Mouse (Mus musculus) embryo, embryonic 11.5 days (tissue): ENCODE data around the gene Insl6.

Source experiments
- DNase-seq: peaks from one replicate; pipeline ENCODE4 v3.0.0-alpha.2; 2012; ENCODE audit warnings: low read depth, low spot score

Gene Insl6

DNA sequence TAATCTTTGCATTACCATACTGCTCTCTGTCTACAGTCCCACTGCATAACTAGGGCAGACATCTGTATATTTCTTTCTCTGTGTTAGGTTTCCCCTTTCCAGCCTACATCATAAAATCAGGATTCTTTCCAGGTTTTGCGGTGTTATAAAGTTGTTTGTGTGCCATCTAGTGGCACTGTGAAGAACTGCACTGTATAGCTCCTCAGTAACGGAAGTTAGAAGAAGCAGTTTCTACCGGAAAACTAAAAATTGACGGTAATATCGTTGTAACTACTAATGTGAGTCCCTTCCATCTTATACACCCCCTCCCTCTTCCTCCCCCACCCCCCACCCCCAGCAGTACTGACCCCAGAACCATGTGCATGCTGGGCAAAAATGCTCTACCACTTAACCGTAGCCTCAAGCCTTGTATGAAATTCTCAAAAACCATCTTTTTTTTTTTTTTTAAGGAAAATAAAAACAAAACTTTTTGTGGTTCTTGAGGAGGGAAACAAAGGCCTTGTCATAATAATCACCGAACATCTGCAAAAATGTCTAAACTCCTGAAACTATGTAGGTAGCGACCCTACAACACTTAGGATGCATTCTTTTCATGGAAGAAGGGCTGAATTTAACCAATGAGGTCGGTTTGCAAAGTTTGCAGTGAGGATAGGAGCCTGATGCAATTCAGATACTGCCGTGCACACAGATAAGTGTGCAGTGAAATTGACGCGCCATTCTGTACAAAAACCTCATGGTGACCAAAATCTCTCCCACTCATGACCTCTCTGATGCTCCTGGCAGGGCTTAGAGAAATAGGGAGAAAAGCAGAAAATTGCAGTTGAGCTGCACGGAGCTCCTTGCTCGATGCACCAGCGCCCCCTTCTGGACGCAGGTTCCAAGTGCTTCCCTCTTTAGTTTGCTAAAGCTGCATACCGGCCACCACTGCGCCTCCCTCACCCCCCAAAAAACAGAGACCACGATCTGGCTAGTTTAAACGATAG, 30.0 kb upstream of the Insl6 start:
- DNase-seq = peak; percentile 83

GRCm38 (mm10) chr19:29350991-29351390, 25.8 kb upstream of the Insl6 start:
- DNase-seq = no peak

DNA sequence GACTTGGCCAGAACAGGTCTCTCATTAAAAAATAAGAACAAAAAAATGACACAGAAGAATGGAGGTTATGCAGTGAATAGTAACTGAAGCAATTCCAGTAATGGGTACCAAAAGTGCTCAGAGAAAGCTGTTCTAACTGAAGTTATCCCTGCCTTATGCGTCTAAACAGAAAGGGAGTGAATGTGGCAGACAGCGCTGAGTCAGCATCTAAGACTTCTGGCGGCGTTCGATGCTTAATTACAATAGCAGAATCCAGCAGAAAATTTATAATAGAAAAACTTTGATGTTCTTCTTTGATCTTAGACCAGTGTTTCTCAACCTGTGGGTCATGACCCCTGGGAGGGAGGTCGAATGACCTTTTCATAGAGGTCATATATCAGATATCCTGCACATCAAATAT, 20.5 kb upstream of the Insl6 start:
- no peak for DNase-seq

- no peak for DNase-seq
These were observed 19.7 kb upstream of the Insl6 start for GRCm38 (mm10) chr19:29344868-29345267.

DNA sequence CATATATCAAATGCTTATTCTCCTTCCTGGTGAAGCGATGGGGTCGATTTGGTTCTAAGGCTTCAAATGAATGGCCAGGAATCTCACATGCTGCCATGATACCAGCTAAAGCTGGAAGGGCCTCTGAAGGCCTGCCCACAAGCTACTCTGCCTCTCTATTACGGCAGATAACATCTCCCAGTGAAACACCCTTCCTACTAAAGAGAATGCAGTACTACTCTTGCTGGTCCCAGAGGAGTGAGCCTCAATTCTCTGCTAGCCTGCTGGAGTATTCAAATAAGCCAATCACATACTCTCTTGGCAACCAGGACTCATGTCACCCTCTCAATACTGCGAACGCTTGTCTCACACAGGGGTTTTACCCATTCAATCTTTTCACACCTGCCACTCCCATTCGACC, 17.1 kb upstream of the Insl6 start:
- no peak for DNase-seq

DNA sequence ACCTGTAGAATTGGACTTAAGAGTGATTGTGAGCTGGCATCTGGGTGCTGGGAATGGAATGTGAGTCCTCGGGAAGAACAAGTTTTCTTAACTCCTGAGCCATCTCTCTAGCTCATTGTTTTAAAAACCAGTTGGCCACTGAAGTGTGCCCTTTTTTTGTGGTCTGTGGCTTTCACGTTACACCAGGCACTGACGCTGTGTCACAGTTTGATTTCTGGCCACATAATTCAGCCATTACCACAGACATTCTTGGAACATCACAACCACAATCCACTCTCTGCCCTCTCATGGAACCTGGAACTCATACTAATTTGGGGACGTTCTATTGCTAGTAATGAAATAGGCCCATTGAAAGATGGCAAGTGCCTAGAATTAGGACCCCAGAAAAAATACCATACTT, 15.9 kb upstream of the Insl6 start:
- no peak for DNase-seq

DNA sequence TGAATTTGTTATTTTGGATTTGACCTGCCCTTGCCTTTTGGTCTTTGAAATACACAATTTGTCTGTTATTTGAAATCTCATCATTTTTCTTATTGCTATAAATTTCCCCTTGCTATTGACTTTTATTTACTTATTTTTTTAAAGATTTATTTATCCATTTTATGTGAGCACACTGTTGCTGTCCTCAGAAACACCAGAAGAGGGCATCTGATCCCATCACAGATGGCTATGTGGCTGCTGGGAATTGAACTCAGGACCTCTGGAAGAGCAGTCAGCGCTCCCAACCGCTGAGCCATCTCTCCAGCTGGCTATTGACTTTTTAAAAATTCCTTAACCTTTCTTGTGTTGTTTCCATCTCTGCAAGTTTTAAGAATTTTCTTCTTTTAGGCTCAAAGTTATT, 11.5 kb upstream of the Insl6 start:
- DNase-seq = no peak

DNA sequence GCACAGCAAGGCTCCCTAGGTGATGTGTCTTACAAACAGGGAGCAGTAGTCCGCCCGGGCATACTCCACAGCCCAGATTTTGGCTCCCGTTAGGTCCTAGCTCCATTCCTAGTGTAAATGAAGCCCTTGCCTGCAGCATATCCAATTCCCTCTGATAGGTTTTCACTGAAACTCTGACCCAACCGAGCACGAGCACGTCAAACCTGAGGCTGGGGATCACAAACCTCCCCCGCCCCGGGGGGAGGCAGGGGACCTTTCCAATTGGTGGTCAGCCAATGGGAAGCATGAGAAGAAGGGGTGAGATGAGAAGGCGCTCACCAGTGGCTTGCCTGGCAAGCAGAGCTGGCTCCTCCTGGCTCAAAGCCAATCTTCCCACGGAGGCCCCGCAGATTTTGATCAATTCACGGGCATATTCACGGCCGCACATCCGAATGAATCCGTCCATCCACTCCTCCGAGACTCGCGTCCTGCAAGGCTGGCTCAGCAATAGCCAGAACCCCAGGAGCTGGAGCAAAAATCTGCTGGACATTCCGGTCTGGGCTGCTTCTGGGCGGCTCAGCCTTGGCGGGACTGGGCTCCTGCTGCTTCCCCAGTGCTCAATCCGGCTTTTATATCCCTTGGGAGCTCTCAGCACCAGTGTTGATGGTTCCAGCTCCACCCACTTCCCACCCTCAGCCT, 9.1 kb upstream of the Insl6 start, which contains the start of gene Rln1:
Gene Rln1, minus strand, starts transcription at position 603 of the 678 bp plus-strand sequence.
- DNase-seq = peak; percentile 36

DNA sequence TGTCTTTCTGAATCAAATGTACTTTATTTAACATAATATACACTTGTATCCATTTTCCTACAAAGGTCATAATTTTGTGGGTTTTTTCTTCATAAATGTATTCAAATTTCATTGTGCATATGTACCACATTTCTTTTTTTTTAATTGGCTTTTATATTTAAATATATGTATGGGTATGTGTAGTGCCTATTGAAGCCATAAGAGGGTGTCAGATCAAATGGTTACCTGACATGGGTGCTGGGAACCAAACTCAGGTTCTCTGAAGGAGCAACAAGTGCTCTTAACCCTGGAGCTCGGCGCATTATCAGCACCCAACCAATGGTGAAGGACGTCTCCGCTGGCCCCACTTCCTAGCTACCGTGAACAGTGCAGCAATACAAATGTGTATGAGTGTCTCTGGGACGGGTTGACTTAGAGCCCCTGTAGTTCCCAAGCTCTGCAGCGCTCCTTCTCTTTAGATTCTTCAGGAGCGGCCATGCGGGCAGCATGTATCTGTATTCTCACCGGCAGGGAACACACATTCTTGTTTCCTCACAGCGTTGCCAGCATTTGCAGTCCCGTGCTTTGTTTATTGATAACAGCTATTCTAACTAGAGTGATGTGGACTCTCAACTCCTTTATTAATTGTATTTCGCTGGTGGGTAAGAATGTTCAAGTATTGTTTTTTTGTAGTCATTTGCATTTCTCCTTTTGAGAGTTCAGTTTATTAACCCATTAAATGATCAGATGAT, 1.8 kb upstream of the Insl6 start:
- no peak for DNase-seq

GRCm38 (mm10) chr19:29326396-29326795, 1.2 kb upstream of the Insl6 start:
- DNase-seq = no peak

DNA sequence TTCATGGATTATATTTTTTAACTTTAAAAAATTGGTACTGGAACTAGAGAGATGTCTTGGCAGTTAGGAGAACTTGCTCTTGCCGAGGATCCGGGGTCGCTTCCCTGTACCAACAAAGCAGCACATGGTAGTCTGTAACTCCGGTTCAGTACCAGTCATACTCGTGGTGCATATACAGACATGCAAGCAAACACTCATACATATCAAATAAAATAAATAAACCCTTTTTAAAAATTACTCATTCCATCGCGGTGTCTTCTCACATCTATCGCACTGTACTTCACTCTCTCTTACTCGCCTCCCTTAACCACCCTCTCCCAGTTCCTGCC, 660 bp upstream of the Insl6 start:
- no peak for DNase-seq

DNA sequence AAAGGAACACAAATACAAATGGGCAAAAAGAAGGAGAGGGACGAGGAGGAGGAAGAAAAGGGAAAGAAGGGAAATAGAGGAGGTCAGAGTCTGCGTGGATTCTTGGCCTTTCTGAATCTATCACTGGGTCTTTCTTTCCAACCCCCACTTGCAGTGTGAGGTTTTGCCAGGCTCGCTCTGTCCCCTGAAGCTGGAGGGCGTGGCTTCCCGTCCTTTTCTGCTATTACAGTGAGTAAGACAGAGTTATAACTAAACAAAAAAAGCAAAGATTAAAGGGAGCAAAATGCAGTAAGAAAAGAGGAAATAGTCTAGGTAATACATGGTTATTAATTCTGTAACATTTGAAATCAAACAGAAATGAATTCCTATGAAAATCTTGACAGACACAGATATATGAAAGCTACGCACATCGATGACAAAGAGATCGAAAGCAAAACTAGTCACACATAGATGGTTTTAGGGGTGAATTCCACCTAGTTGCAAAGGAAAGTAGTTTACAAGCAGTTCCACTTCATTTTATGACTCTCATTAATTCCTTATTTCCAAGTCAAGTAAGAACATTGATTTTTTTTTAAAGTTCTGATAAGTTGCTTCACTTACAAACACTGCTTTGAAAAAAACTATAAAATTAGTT, 1.6 kb downstream of the Insl6 start:
- no peak for DNase-seq

DNA sequence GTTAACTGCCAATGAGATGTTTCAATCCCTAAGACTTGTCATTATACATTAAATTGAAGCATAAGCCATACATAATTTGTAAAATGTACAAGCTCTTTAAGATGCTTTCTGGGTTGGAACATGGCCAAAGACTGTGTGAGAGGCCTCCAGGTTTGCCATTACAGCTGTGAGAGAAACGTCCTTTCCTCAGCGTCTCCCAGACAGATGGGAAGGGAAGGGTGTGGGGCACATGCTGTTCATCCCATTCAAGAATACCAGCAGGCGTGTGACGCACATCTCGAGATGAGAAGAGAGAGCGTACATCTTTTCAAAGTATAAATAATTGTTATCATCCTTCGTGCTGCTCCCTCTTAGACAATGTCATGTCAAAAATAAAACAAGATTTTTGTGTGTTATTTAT, 12.5 kb downstream of the Insl6 start:
- no peak for DNase-seq

GRCm38 (mm10) chr19:29311791-29312190, 13.4 kb downstream of the Insl6 start:
- no peak for DNase-seq

DNA sequence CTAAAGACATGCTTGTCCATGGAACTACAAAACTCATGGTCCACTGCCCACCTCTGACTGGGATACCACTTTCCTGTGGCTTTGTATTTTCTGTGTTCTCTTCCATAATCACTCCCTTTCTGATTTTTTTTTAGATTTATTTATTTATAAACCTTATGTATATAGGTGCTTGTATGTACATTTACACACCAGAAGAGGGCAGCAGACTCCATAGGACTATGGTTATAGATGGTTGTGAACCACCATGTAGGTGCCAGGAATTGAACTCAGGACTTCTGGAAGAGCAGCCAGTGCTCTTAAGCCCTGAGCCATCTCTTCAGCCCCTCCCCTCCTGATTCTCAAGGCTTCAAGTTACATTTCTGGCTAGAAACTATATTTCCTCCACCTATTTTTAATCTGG, 16.3 kb downstream of the Insl6 start:
- no peak for DNase-seq

DNA sequence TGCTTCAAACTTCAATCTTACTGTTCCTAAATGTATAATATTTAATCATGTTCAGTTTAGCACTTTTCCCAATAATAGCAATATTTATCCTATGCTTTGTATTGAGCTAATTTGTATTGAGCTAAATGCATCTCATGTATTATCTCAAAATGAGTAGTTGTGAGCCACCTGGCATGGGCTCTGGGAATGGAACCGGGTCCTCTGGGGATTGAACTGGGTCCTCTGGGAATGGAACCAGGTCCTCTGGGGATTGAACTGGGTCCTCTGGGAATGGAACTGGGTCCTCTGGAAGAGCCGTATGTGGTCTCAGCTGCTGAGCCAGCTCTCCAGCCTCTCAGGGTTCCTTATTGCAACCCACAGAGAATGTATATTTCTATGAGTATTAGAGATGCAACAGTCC, 23.0 kb downstream of the Insl6 start:
- DNase-seq = no peak

- no peak for DNase-seq
These were observed 24.2 kb downstream of the Insl6 start for GRCm38 (mm10) chr19:29300919-29301318.

DNA sequence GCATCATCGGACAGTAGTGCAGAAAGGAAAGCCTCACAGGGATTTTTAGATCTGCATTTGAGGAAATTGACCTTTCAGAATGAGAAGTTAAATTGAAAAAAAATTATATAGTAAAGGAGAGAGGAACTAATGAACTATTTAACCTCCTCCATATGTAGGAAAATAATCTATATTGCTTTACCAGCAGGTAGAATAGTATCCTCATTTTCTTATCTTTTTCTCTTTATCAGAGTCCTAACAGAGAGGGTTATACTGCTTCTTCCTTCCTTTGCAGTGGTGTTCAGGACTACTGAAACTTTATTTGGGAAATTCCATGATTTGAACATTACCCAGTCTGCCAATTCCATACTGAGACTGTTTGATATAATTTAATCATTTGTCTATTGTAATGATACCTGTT, 27.8 kb downstream of the Insl6 start:
- no peak for DNase-seq

GRCm38 (mm10) chr19:29296166-29296565, 29.0 kb downstream of the Insl6 start:
- no peak for DNase-seq

DNA sequence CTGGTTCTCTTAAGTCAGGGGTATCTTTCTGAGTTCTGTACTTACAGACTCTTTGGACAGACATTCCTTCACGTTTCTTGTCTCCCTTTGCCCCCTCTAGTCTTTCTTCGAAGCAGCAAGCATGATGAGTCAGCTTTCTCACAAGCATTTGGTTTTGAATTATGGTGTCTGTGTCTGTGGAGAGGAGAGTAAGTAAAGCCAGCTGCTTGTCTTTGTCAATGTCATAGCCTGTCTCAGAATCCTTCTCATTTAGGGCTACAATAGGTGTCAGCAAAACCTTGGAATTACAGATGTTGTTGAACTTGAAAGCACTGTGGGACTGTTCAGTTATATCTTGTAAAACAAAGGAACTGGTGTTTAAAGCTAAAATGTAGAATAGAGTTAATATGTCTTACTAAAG, 30.4 kb downstream of the Insl6 start:
- no peak for DNase-seq

DNA sequence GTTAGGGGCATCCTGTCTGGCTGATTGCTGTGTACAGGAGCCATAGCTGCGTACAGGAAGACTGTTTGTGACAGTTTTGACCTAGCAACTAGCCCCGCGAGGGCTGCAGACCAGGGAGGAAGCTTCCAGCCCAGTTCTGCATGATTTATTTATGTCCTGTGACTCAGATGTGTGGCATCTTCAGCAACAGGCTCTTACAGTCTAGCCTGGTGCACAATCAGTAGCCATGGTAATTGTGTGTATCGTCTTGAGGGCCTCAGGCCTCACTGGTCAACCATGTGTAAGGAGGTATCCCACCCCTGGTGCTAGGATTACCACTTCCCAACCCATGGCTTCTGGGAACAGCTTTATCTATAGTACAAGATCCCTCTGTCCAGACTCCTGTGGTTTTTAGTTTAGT, 32.6 kb downstream of the Insl6 start:
- DNase-seq = no peak

DNA sequence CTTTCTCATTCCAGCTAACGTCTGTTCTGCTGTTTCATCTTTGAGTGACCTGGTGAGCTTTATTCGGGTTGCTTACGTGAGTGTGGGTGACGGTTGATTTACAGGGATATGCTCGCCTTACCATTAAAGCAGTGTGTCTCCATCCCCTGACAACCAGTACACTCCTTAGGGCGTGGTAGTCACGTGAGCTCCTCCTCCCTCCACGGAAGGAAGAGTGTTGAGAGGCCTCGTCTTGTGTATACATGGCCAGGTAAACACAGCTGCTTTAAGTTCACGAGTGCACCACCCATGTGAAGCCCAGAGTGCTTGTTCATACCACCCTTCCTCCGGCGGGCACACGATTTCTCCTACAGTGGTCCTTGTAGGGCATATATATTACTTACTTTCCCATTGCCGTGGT, 33.6 kb downstream of the Insl6 start:
- DNase-seq = no peak
